Mouse (Mus musculus) gastrocnemius, postnatal 10 days (tissue): ENCODE measurements at regions not wholly inside any gene's neighbourhood (a gene's known extent, or its start where the extent isn't known, plus 50 kb on each side); places are given as distances from the start of the nearest gene placed in this dataset.

ENCODE experiments used
- DNase-seq: peaks from one replicate; pipeline ENCODE4 v3.0.0; 2021; ENCODE audit warnings: mixed read lengths

DNA sequence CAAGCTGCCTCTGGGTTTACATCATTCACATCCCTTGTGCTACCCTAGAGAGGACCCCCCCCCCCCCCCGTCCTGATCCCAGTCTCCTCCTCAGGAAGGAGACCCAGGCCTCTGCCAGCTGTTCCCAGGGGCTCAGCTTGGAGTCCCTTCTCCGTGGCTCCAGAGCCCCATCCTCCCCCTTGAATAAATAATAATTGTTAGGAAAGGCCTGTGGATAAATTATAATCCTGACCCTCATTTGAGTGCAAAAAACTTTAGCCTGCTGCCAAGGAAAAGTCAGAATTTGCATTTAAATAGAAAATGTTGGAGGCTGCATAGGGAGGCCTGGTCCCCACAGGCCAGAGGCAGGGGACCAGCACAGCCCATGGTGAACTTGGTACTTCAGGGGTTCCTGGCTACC is 136.0 kb upstream of the Gm26897 start:
- no peak for DNase-seq

DNA sequence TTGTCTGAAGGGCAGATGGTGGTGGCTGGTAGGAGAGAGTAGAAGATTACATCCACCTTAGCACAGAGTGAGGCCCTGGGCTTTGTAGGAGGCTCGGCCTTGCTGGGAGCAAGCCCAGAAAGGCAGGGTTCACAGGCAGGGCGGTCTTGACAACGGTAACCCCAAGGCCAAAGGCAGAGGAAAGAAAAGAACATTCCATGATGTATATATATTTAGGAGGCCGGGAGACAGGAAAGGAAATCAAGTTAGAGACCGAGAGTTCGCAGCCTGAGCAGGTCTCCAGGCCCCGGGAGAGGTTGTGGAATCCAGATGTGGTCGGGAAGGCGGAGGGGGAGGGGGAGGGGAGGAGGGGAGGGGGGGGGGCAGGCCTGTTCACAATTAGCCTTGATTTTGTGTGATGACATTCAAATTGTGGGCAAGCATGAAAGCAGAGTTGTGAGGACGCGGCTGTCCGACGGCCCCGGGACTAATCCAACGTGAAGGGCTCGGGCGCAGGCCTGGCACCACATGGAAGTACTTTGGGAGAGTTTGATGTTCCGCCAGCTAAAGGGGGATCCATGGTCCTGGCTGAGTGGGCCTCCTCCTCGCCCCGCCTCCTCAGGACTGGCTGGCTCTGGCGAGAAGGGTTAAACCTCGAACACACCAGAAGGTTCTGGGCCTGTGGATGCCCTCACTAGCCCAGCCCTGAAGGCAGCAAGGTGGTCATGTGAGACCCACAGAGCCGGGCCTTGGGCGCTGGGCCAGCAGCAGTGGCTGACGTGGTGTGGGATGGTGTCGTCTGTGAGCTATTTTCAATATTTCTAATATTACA is 131.8 kb upstream of the Gm26897 start:
- peak; percentile 67 for DNase-seq

GRCm38 (mm10) chr5:111613687-111614086 is 120.0 kb upstream of the Gm26897 start:
- DNase-seq = no peak

DNA sequence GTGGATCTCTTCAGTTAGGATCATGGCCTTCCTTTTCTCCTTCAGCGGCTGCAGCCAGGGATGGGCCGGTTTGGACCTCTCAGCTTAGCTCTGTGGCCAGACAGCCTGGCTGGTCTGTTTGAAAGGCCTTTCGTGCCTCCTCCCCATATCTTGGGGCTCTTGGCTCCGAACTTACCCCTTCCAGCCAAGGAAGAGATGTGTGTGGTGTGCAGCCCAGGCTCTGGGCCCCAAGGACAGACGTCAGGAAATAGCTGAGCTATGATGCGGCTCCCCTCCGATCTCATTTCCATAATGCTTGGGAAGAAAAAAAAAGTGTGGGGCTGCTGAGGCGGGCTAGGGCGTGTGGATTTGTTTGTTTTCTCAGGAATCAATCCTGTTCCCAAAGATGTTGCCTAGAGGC is 113.8 kb upstream of the Gm26897 start:
- DNase-seq = peak; percentile 61

GRCm38 (mm10) chr5:111620626-111621025 is 113.1 kb upstream of the Gm26897 start:
- DNase-seq = peak; percentile 52

DNA sequence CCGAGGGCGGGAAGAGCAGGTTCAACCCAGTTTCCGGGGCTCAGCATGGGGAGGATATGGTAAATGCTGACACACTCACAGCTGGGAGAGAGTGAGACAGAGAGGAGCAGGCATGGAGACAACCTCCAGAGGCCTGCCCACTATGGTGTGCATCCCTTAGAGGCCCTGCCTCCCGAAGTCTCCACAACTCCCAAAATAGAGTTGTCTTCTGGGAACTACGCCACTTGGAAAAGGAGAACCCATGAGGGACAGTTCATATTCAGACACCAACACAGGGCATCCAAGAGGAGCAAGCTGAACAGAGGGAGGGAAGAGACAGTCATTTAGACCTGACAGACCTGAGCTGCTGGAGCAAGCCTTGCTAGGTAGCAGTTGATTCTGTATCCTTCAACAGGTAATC is 111.2 kb upstream of the Gm26897 start:
- DNase-seq = no peak

DNA sequence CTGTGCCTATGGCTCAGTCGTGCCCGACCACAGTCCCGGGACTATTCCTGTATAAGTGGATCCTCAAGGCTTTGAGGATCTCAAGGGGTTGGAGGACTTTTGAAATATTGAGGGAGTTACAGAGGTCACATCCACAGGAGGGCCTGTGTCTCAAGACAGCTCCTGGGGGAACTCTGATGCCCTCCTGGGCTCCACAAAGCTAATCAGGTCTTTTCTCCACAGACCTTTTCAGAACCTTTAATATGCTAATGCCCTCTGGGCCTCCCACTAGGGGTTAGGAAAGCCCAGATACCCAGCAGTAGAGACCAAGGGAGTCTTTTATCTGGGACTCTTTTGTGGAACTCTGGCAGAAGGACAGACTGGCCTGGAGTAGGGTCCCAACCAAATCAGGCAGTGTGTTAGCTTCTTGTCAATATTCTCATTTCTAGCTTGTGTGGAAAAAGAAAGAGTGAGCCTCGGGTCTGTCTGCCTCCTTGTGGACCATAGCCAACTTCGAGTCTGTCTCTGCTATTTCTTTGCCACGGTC is 107.4 kb upstream of the Gm26897 start:
- no peak for DNase-seq

- no peak for DNase-seq
Measured at GRCm38 (mm10) chr5:111630313-111630844, 103.3 kb upstream of the Gm26897 start.

DNA sequence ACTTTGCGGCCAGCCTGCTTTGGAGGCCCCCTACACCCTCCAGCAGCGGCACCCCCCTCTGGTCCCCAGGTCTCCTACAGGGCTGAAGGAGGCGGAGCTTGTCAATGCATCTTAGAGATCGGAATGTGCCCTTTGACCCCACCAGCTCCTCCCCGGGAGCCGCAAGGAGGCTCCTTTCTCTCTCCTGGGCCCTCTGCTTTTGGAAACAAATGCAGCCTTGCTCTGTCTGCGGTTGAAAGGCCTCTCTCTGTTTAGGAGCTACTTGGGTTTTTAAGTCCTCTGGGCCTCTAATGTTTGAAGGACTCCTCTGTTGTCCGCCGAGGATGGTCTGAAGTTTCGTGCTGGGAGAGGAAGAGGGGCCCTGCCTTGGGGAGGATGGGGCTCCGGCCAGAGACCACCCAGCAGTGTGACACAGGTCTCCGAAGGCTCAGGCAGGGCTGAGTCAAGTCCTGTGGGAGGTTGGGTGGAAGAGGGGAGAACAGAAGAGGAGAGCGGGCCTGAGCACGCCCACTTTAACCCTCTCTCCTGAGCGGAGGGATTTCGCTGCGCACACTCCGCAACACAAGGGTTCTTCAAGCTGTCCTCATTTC is 102.1 kb upstream of the Gm26897 start:
- DNase-seq = no peak

GRCm38 (mm10) chr5:111635092-111635491 is 98.6 kb upstream of the Gm26897 start:
- DNase-seq = no peak

GRCm38 (mm10) chr5:111636969-111637368 is 96.8 kb upstream of the Gm26897 start:
- DNase-seq = no peak

DNA sequence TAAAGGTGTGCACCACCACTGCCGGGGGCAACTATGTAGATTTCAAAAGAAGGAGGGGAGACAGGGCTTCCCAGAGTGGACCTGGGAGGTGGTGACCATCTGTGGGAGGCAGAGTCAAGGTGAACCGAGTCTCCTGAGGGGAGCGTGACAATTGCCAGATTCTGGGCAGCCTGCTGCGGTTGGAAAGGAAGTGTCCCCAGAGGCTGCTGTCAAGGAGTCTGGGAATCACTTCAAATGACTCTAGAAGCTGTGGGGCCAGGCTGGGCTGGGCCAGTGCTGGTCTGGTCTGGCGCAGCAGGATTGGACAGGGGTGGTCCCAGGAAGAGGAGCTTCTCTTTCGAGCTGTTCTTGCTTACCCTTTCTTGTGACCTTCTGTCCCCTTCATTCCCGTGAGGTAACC is 95.4 kb upstream of the Gm26897 start:
- DNase-seq = no peak

DNA sequence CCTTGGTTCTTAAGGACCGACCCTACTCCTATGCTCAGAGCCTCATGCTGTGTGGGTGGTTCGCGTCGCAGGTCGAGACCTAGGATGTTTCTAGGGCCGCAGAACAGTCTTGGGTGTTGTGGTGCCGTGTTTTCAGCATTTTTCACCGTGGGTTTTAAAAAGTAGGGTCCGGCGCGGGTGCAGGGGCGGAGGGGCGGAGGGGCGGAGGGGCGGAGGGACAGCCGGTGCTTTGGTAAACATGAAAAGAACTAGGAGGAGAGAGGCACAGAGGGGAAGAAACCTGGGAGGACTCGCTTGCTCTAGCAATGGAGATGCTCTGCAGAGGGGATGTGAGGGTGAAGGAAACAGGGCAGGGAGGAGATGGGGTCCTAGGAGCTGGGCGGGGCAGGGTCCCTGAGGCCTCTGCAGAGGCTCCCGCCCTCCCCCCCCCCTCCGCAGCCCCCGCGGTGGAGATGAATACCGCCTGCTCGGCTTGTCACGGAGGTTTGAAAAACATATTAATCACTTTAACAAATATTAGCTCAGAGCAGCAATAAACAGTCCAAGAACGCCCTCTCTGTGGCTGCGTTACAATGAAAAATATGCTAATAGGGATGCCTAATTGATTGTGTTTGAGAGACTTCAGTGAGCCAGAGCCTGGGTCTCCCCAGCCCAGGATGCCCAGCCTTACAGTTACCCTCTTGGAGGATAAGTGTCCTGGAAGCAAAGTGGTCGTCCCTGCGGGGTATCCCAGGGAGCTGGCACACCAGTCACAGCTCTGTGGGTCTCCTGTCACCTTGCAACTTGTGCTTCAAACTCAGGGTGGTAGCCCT is 94.0 kb upstream of the Gm26897 start:
- DNase-seq = no peak

- DNase-seq = no peak
Measured at GRCm38 (mm10) chr5:111640976-111641375, 92.7 kb upstream of the Gm26897 start.

DNA sequence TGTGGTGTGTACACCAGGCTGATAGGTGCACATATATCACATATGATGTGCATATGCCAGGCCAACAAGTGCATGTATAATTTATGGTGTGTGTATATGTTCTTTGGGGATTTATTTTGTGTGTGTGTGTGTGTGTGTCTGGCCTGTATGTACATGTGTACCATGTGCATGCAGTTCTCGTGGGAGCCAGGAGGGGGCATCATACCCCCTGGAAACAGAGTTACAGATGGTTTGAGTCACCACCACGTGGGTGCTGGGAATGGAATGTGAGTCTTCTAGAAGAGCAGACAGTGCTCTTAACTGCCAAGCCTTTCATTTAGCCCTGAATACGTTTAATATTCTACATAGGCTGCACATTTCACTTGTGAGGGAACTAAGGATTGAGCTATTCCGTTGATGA is 92.0 kb upstream of the Gm26897 start:
- no peak for DNase-seq

DNA sequence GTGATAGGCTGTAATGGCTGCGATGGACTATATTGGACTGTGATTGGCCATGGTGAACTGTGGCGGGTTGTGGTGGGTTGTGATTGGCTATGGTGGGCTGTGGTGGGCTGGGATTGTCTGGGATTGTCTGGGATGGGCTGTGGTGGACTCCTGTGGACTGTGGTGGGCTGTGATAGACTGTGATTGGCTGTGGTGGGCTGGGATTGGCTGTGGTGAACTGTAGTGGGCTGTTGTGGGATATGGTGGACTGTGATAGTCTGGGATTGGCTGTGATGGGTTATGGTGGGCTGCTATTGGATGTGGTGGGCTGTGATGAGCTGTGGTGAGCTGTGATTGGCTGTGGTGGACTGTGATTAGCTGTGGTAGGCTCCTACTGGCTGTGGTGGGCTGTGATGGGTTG is 89.6 kb upstream of the Gm26897 start:
- no peak for DNase-seq

- no peak for DNase-seq
Measured at GRCm38 (mm10) chr5:111644788-111645187, 88.9 kb upstream of the Gm26897 start.

- DNase-seq = no peak
Measured at GRCm38 (mm10) chr5:111647686-111648200, 86.0 kb upstream of the Gm26897 start.

- DNase-seq = no peak
Measured at GRCm38 (mm10) chr5:111648481-111648880, 85.2 kb upstream of the Gm26897 start.

- peak; percentile 65 for DNase-seq
Measured at GRCm38 (mm10) chr5:111649012-111649411, 84.7 kb upstream of the Gm26897 start.

DNA sequence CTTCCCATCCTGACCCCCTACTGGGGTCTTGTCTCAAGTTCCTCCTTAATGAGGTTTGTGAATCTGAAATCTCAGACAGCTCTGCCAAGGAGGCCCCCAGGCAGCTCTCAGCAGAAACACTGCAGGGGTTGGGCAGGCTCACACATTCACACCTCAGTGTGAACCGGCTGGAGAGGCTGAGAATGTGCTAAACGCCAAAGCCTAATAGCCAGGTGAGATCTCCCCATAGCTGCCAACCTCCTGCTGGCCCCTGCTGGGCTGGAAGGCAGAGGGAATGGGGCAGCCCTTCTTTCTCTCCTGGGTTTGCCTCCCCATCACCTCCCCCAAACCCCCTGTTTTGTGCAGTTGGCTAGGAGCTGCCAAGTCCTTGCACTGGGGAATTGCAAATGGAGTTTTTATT is 81.3 kb upstream of the Gm26897 start:
- no peak for DNase-seq

- no peak for DNase-seq
Measured at GRCm38 (mm10) chr5:111656436-111656835, 77.3 kb upstream of the Gm26897 start.
